Mouse (Mus musculus) forebrain, embryonic 10.5 days (tissue): ENCODE results near the gene Brap. TPM values are rescaled to one million over a fixed set of nuclear protein-coding genes. Genes with fewer than 3 reads are reported as not detected.

Experiments
- polyA plus RNA-seq: library from polyadenylated mRNA; unstranded; fragments of >200 nt; fragmentation: Nextera tagmentation; extraction: Ambion mirVana; gene quantifications from 2 replicates; pipeline ENCODE4 v1.2.1, GENCODE M21; 2016

The Brap gene
- polyA plus RNA-seq, 1 experiment from 2014 or later: 33.9 TPM

Other genes starting within 250 kb of the Brap start
- gene Tmem116, start 208.7 kb upstream of the Brap start, polyA plus RNA-seq: 1.00 and 1.0 TPM in 2 replicates
- 131 and 140 TPM in 2 replicates for gene Erp29, start 208.1 kb upstream of the Brap start, polyA plus RNA-seq
- not detected in 2 replicates for gene Adam1b, start 157.1 kb upstream of the Brap start, polyA plus RNA-seq
- 1.1 TPM in 2 replicates for gene Adam1a, start 115.1 kb upstream of the Brap start, polyA plus RNA-seq
- not detected in 2 replicates for gene Gm42878, start 115.1 kb upstream of the Brap start, polyA plus RNA-seq
- gene Mapkapk5, start 114.7 kb upstream of the Brap start, polyA plus RNA-seq: 47.3 and 53.1 TPM in 2 replicates
- 125 TPM in 2 replicates for gene Aldh2, start 66.7 kb upstream of the Brap start, polyA plus RNA-seq
- gene Acad12, start 41.6 kb upstream of the Brap start, polyA plus RNA-seq: 2.7 and 3.0 TPM in 2 replicates
- 2.0 TPM in 2 replicates for gene Acad10, start within 50 bp of the Brap start, polyA plus RNA-seq
- gene Atxn2, start 50.8 kb downstream of the Brap start, polyA plus RNA-seq: 41.0 and 41.1 TPM in 2 replicates
- 5.4 and 5.5 TPM in 2 replicates for gene Sh2b3, start 177.1 kb downstream of the Brap start, polyA plus RNA-seq
- 45.3 and 47.8 TPM in 2 replicates for gene Pheta1, start 188.4 kb downstream of the Brap start, polyA plus RNA-seq